Mouse (Mus musculus) megakaryocyte, embryonic 14.5 days (primary cell): ENCODE results near the gene Tmem234.

Experiments used
- FLI1 ChIP-seq: IDR thresholded peaks from 2 replicates; pipeline ENCODE4 v1.6.1; 2012; ENCODE audit warnings: low read length, inconsistent platforms, mixed read lengths
- GATA1 ChIP-seq: IDR thresholded peaks from 3 replicates; pipeline ENCODE4 v1.6.1; 2012; ENCODE audit warnings: mixed read lengths, low read length, inconsistent platforms, borderline replicate concordance

- TF ChIP-seq GATA1 (no peak), FLI1 (no peak)
Observed at GRCm38 (mm10) chr4:129618786-129619691, 18.6 kb downstream of the Tmem234 start, which contains the start of gene Iqcc.
